Mouse (Mus musculus) C2C12 (cell line): ENCODE measurements at regions not wholly inside any gene's neighbourhood (a gene's known extent, or its start where the extent isn't known, plus 50 kb on each side); places are given as distances from the start of the nearest gene placed in this dataset.

Experiments used
- H3K27me3 ChIP-seq: one replicate; pipeline ENCODE4 v1.6.1; 2011; ENCODE audit not compliant: control insufficient read depth, insufficient read depth, insufficient read length
- H3K36me3 ChIP-seq: one replicate; pipeline ENCODE4 v1.6.1; 2011; ENCODE audit not compliant: control insufficient read depth, insufficient read depth
- H3K4me3 ChIP-seq: one replicate; pipeline ENCODE4 v1.5.1; 2011; ENCODE audit warnings: mild to moderate bottlenecking, control low read depth; ENCODE audit not compliant: poor library complexity, insufficient read depth, severe bottlenecking
- H3K79me2 ChIP-seq: one replicate; pipeline ENCODE4 v1.6.1; 2011; ENCODE audit not compliant: control insufficient read depth, insufficient read depth
- H3K79me3 ChIP-seq: one replicate; pipeline ENCODE4 v1.6.1; 2011; ENCODE audit warnings: low read depth, control low read depth
- H3ac ChIP-seq: one replicate; pipeline ENCODE3; 2011; ENCODE audit warnings: low read depth; ENCODE audit not compliant: control insufficient read depth, insufficient read length
- CEBPB ChIP-seq: IDR thresholded peaks from one replicate; pipeline ENCODE4 v1.6.1; 2011; ENCODE audit warnings: low read depth, mild to moderate bottlenecking, control low read depth, moderate library complexity
- CTCF ChIP-seq: IDR thresholded peaks from one replicate; pipeline ENCODE4 v1.5.1; 2011; ENCODE audit not compliant: control insufficient read depth, insufficient read depth, insufficient read length
- FOSL1 ChIP-seq: IDR thresholded peaks from one replicate; pipeline ENCODE4 v1.8.0; 2011; ENCODE audit warnings: mild to moderate bottlenecking, low read length; ENCODE audit not compliant: poor library complexity, insufficient read depth, severe bottlenecking
- MAX ChIP-seq: IDR thresholded peaks from one replicate; pipeline ENCODE4 v1.6.1; 2011; ENCODE audit warnings: mild to moderate bottlenecking, control low read depth
- MYOD1 ChIP-seq: IDR thresholded peaks from one replicate; pipeline ENCODE4 v1.6.1; 2011; ENCODE audit warnings: low read depth; ENCODE audit not compliant: control insufficient read depth, insufficient read length
- MYOG ChIP-seq: IDR thresholded peaks from one replicate; pipeline ENCODE4 v1.6.1; 2011; ENCODE audit not compliant: control insufficient read depth, insufficient read length; ENCODE audit errors: extremely low read depth
- USF1 ChIP-seq: IDR thresholded peaks from one replicate; pipeline ENCODE4 v1.6.1; 2011; ENCODE audit warnings: low read depth, mild to moderate bottlenecking, control low read depth, moderate library complexity

- Histone ChIP-seq H3K79me2 (no peaks in the 10 kb centered on the region), H3K36me3 (no peaks in the 10 kb centered on the region), H3K27me3 (no peaks in the 10 kb centered on the region), H3ac (no peak overlapping the region), H3K4me3 (no peak overlapping the region), H3K79me3 (no peaks in the 10 kb centered on the region)
- TF ChIP-seq MYOD1 (no peak), CTCF (no peak), USF1 (no peak), CEBPB (no peak), MAX (no peak)
Measured at GRCm38 (mm10) chr4:83979088-83979487, 453.7 kb downstream of the Ccdc171 start.

GRCm38 (mm10) chr4:83984671-83985391 is 459.5 kb downstream of the Ccdc171 start:
- Histone ChIP-seq H3K79me2 (no peaks in the 10 kb centered on the region), H3ac (no peak overlapping the region), H3K79me3 (no peaks in the 10 kb centered on the region), H3K36me3 (no peaks in the 10 kb centered on the region), H3K27me3 (no peaks in the 10 kb centered on the region), H3K4me3 (no peak overlapping the region)
- TF ChIP-seq MAX = no peak
- no peak for TF ChIP-seq CEBPB
- TF ChIP-seq FOSL1 = no peak
- no peak for TF ChIP-seq MYOG
- no peak for TF ChIP-seq USF1
- no peak for TF ChIP-seq MYOD1
- no peak for TF ChIP-seq CTCF

GRCm38 (mm10) chr4:83985451-83985850 is 460.1 kb downstream of the Ccdc171 start:
- Histone ChIP-seq H3K79me2 (no peaks in the 10 kb centered on the region), H3K79me3 (no peaks in the 10 kb centered on the region), H3K4me3 (no peak overlapping the region), H3K36me3 (no peaks in the 10 kb centered on the region), H3K27me3 (no peaks in the 10 kb centered on the region), H3ac (no peak overlapping the region)
- TF ChIP-seq MYOG (no peak), MYOD1 (no peak), CTCF (no peak), USF1 (no peak), MAX (no peak), CEBPB (no peak), FOSL1 (no peak)

- Histone ChIP-seq H3K79me3 (no peaks in the 10 kb centered on the region), H3K36me3 (no peaks in the 10 kb centered on the region), H3K27me3 (no peaks in the 10 kb centered on the region), H3K4me3 (no peak overlapping the region), H3ac (no peak overlapping the region), H3K79me2 (no peaks in the 10 kb centered on the region)
- TF ChIP-seq MAX = no peak
- no peak for TF ChIP-seq USF1
- TF ChIP-seq CEBPB = no peak
- no peak for TF ChIP-seq MYOD1
- TF ChIP-seq MYOG = no peak
- TF ChIP-seq FOSL1 = no peak
- TF ChIP-seq CTCF = no peak
Measured at GRCm38 (mm10) chr4:83986951-83987822, 461.8 kb downstream of the Ccdc171 start.

GRCm38 (mm10) chr4:83987846-83988245 is 462.5 kb downstream of the Ccdc171 start:
- Histone ChIP-seq H3K36me3 (no peaks in the 10 kb centered on the region), H3ac (no peak overlapping the region), H3K4me3 (no peak overlapping the region), H3K79me3 (no peaks in the 10 kb centered on the region), H3K79me2 (no peaks in the 10 kb centered on the region), H3K27me3 (no peaks in the 10 kb centered on the region)
- TF ChIP-seq MYOG (no peak), CTCF (no peak), FOSL1 (no peak), USF1 (no peak), MAX (no peak), CEBPB (no peak), MYOD1 (no peak)
